Mouse (Mus musculus) lung, postnatal 0 days (tissue): ENCODE results near the gene Uckl1. TPM values are rescaled to one million over a fixed set of nuclear protein-coding genes. Genes with fewer than 3 reads are reported as not detected.

Experiments
- ATAC-seq: fragments of 200-750 bp; cut with Nextera tagmentation; 2 replicates; pipeline ENCODE4 v1.8.0; 2017; ENCODE audit warnings: moderate library complexity
- DNase-seq: peaks from one replicate; pipeline ENCODE4 v3.0.0-alpha.2; 2016; ENCODE audit warnings: low spot score
- H3K27ac ChIP-seq: fragments of 300-500 bp; sonication (generic); 2 replicates; pipeline ENCODE4 v1.5.1; 2014; ENCODE audit warnings: antibody characterized with exemption, mild to moderate bottlenecking, low read length, mixed read lengths
- H3K27me3 ChIP-seq: fragments of 300-500 bp; sonication (generic); replicated peaks from 2 replicates; pipeline ENCODE4 v1.6.1; 2014; ENCODE audit warnings: low read length, mixed read lengths; ENCODE audit not compliant: insufficient read depth
- H3K36me3 ChIP-seq: fragments of 300-500 bp; sonication (generic); 2 replicates; pipeline ENCODE4 v1.6.1; 2014; ENCODE audit warnings: low read length, mixed read lengths; ENCODE audit not compliant: insufficient read depth
- H3K4me1 ChIP-seq: fragments of 300-500 bp; sonication (generic); 2 replicates; pipeline ENCODE4 v1.6.1; 2014; ENCODE audit warnings: antibody characterized with exemption, low read depth, low read length, mixed read lengths; ENCODE audit not compliant: insufficient read depth
- H3K4me2 ChIP-seq: fragments of 300-500 bp; sonication (generic); replicated peaks from 2 replicates; pipeline ENCODE4 v1.6.1; 2014; ENCODE audit warnings: low read depth, mild to moderate bottlenecking, low read length, moderate library complexity, mixed read lengths
- H3K4me3 ChIP-seq: fragments of 300-500 bp; sonication (generic); 2 replicates; pipeline ENCODE4 v1.5.1; 2014; ENCODE audit warnings: low read depth, low read length
- H3K9ac ChIP-seq: fragments of 300-500 bp; sonication (generic); replicated peaks from 2 replicates; pipeline ENCODE4 v1.6.1; 2014; ENCODE audit warnings: low read depth, mild to moderate bottlenecking
- H3K9me3 ChIP-seq: fragments of 300-500 bp; sonication (generic); 2 replicates; pipeline ENCODE4 v1.6.1; 2016; ENCODE audit warnings: low read length, mixed read lengths
- CTCF ChIP-seq: IDR thresholded peaks from 2 replicates; pipeline ENCODE4 v1.5.1; 2016; ENCODE audit warnings: antibody characterized with exemption, mild to moderate bottlenecking
- EP300 ChIP-seq: IDR thresholded peaks from 2 replicates; pipeline ENCODE4 v1.6.1; 2016; ENCODE audit warnings: antibody characterized with exemption, mild to moderate bottlenecking, control low read depth
- WGBS: fragments of 180-500 bp; shearing (Covaris S2); extraction: QIAGEN DNeasy Blood & Tissue Kit; methylation state at CpG from one replicate; pipeline ENCODE4 v1.1.7; 2014; 5-methylcytosine and 5-hydroxymethylcytosine counted together
- polyA plus RNA-seq: library from polyadenylated mRNA; unstranded; fragments of >200 nt; fragmentation: Nextera tagmentation; extraction: Ambion mirVana; gene quantifications from 2 replicates; pipeline ENCODE4 v1.2.1, GENCODE M21; 2015

Uckl1 gene
- polyA plus RNA-seq, 1 experiment from 2014 or later, result 41.8 TPM

- DNase-seq (no peak), ATAC-seq (no peak)
- Histone ChIP-seq H3K9me3 (no peaks in the 10 kb centered on the region), H3K27ac (no peak overlapping the region), H3K4me3 (no peak overlapping the region), H3K4me2 (no peak overlapping the region), H3K36me3 (peaks cover 18% of the 10 kb centered on the region; the same call in 1 of the 2 replicates), H3K4me1 (peaks cover 9% of the 10 kb centered on the region), H3K9ac (no peak overlapping the region), H3K27me3 (no peaks in the 10 kb centered on the region)
- WGBS, result 94% methylated on average over 2 of the region's 2 CpGs
- TF ChIP-seq EP300 (no peak), CTCF (no peak)
Observed at GRCm38 (mm10) chr2:181576613-181577012, 8.1 kb downstream of the Uckl1 start.

GRCm38 (mm10) chr2:181574921-181575545, 9.7 kb downstream of the Uckl1 start:
- Histone ChIP-seq H3K9ac (no peak overlapping the region), H3K27ac (no peak overlapping the region), H3K4me1 (peaks cover under 1% of the 10 kb centered on the region; the same call in 1 of the 2 replicates), H3K36me3 (peaks cover 18% of the 10 kb centered on the region; the same call in 1 of the 2 replicates), H3K9me3 (no peaks in the 10 kb centered on the region), H3K4me3 (no peak overlapping the region), H3K27me3 (no peaks in the 10 kb centered on the region), H3K4me2 (no peak overlapping the region)
- 94% methylated on average over 7 of the region's 7 CpGs for WGBS
- no peak for TF ChIP-seq CTCF
- TF ChIP-seq EP300, result no peak
- ATAC-seq (no peak), DNase-seq (no peak)

- DNase-seq, result no peak
- Histone ChIP-seq H3K4me3 (no peak overlapping the region), H3K36me3 (peaks cover 18% of the 10 kb centered on the region; the same call in 1 of the 2 replicates), H3K9me3 (no peaks in the 10 kb centered on the region), H3K27me3 (no peaks in the 10 kb centered on the region), H3K4me1 (no peaks in the 10 kb centered on the region), H3K4me2 (no peak overlapping the region), H3K27ac (no peak overlapping the region), H3K9ac (no peak overlapping the region)
- no peak for TF ChIP-seq EP300
- TF ChIP-seq CTCF, result no peak
- ATAC-seq, result no peak
- WGBS, result 85% methylated on average over 9 of the region's 9 CpGs
Observed at GRCm38 (mm10) chr2:181573961-181574360, 10.7 kb downstream of the Uckl1 start.

GRCm38 (mm10) chr2:181572921-181573920, 11.5 kb downstream of the Uckl1 start:
- no peak for ATAC-seq
- Histone ChIP-seq H3K4me3 (no peak overlapping the region), H3K27me3 (no peaks in the 10 kb centered on the region), H3K9ac (no peak overlapping the region), H3K4me1 (no peaks in the 10 kb centered on the region), H3K27ac (no peak overlapping the region), H3K36me3 (peaks cover 18% of the 10 kb centered on the region; the same call in 1 of the 2 replicates), H3K9me3 (no peaks in the 10 kb centered on the region), H3K4me2 (no peak overlapping the region)
- no peak for DNase-seq
- TF ChIP-seq EP300, result no peak
- TF ChIP-seq CTCF, result no peak
- 91% methylated on average over 15 of the region's 15 CpGs for WGBS

DNA sequence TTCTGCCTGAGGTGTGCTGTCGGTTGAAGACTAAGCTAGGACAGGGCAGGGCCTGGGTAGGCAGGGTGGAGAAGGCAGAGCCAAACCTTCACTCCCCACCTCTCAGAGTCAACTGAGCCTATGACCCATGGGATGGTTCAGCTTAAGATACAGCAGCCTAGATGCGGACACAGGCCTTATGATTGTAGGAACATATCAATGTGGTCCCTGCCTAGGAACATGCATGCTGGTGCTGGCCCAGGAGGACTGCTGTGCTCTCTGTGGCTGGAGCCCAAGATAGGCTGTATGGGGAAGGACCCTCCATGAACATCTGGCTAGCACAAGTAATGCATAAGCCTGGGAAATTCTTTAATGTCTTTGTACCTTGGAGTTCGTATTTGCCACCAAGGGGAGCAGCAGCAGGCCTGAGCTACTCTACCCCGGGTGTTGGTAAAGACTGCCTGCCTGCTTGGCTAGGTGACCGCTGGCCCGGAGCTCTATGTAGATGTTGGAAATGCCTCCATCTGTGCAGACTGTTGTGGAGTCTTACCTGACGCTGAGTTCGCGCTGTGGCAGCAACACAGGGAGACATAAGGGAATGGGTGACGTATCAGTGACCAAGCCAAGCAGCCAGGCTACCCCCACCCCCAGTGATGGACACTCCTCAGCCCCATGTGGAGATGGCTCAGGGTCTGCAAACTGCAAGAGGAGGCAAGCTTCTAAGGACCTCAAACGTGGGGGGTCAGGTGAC, 12.6 kb downstream of the Uckl1 start:
- no peaks in the 10 kb centered on the region for H3K27me3 ChIP-seq
- 92% methylated on average over 11 of the region's 11 CpGs for WGBS
- H3K36me3 ChIP-seq, result peaks cover 18% of the 10 kb centered on the region; the same call in 1 of the 2 replicates
- DNase-seq, result no peak
- no peak for TF ChIP-seq CTCF
- TF ChIP-seq EP300, result no peak
- H3K9me3 ChIP-seq, result no peaks in the 10 kb centered on the region
- H3K4me1 ChIP-seq, result no peaks in the 10 kb centered on the region
- H3K27ac ChIP-seq, result no peak overlapping the region
- H3K4me3 ChIP-seq, result no peak overlapping the region
- no peak overlapping the region for H3K9ac ChIP-seq
- H3K4me2 ChIP-seq, result no peak overlapping the region
- ATAC-seq, result no peak
